Mouse (Mus musculus) small intestine, adult 2 months (tissue): Measurements from ENCODE around the gene Mthfr.

ENCODE experiments used
- CTCF ChIP-seq: fragments of 200-500 bp; IDR thresholded peaks from 2 replicates; pipeline ENCODE4 v1.5.1; 2012; ENCODE audit warnings: low read depth, mild to moderate bottlenecking, control low read depth, inconsistent platforms, low read length, moderate library complexity, mixed read lengths; ENCODE audit not compliant: insufficient replicate concordance, insufficient read length; ENCODE audit errors: extremely low read depth
- POLR2A ChIP-seq: fragments of 200-500 bp; IDR thresholded peaks from 2 replicates; pipeline ENCODE4 v1.6.1; 2012; ENCODE audit warnings: low read depth, mild to moderate bottlenecking, control low read depth, inconsistent platforms, low read length, moderate library complexity

DNA sequence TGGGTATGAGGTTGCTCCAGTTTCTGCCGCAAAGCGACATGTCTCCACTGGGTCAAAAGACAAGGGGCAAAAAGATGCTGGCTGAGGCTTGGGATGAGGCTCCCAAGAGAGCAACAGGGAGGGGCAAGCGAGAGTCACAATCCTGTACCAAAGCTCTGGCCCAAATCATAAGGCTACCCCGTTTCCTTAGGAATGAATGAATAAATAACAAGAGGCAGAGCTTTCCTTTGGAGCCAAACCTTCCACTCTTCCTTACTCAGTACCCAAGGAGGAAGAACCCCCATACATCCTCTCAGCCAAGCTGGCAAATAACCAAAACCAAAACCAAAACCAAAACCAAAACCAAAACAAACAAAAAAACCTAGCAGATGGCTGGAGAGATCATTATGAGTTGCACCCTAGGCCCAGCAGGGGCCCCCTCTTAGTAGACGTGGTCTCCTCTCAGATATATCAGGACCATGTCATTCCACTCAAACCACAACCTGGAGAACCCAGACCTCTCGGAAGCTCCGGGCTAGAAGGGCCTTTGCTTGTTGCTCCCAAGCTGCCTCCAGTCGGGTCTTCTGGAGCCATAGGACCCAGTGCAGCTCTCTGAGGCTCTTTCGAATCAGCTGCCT lies 30.8 kb downstream of the Mthfr start:
- no peak for TF ChIP-seq POLR2A
- no peak for TF ChIP-seq CTCF
